Mouse (Mus musculus) heart, adult 2 months (tissue): ENCODE results near the gene Gm867. TPM values are rescaled to one million over a fixed set of nuclear protein-coding genes. Genes with fewer than 3 reads are reported as not detected.

Experiments used
- DNase-seq, 2 experiments: peaks; one replicate each; pipeline ENCODE4 v3.0.0; 2021
- H3K27ac ChIP-seq: fragments of 200-600 bp; 2 replicates; pipeline ENCODE4 v1.8.1; 2022
- H3K27me3 ChIP-seq: fragments of 200-500 bp; 2 replicates; pipeline ENCODE4 v1.6.1; 2012; ENCODE audit warnings: mild to moderate bottlenecking, low read length, inconsistent platforms, mixed read lengths; ENCODE audit not compliant: control insufficient read depth, insufficient read depth
- H3K36me3 ChIP-seq: fragments of 200-500 bp; 2 replicates; pipeline ENCODE4 v1.6.1; 2012; ENCODE audit warnings: low read length, inconsistent platforms; ENCODE audit not compliant: control insufficient read depth, insufficient read depth
- H3K4me1 ChIP-seq: fragments of 200-500 bp; 2 replicates; pipeline ENCODE4 v1.6.1; 2011; ENCODE audit warnings: low read length; ENCODE audit not compliant: control insufficient read depth, insufficient read depth
- H3K4me3 ChIP-seq: fragments of 200-600 bp; 2 replicates; pipeline ENCODE4 v1.8.1; 2022
- H3K79me2 ChIP-seq: fragments of 200-500 bp; replicated peaks from 2 replicates; pipeline ENCODE4 v1.6.1; 2012; ENCODE audit warnings: mild to moderate bottlenecking, inconsistent platforms, low read length, moderate library complexity, mixed read lengths; ENCODE audit not compliant: control insufficient read depth, insufficient read depth
- H3K9ac ChIP-seq: fragments of 200-500 bp; 2 replicates; pipeline ENCODE4 v1.6.1; 2012; ENCODE audit warnings: low read depth, mild to moderate bottlenecking, control low read depth, inconsistent platforms, low read length, mixed read lengths
- CTCF ChIP-seq: fragments of 200-600 bp; IDR thresholded peaks from 2 replicates; pipeline ENCODE4 v1.8.1; 2022; ENCODE audit warnings: antibody characterized with exemption, mild to moderate bottlenecking, moderate library complexity
- EP300 ChIP-seq: fragments of 200-500 bp; IDR thresholded peaks from 2 replicates; pipeline ENCODE4 v1.6.1; 2011; ENCODE audit warnings: low read depth, low read length, control low read depth; ENCODE audit not compliant: insufficient read depth
- POLR2A ChIP-seq: fragments of 200-500 bp; IDR thresholded peaks from 2 replicates; pipeline ENCODE4 v1.6.1; 2011; ENCODE audit warnings: mild to moderate bottlenecking, low read depth, low read length, control low read depth; ENCODE audit not compliant: insufficient read depth
- WGBS: fragments of 180-500 bp; shearing (Covaris S2); methylation state at CpG from one replicate; pipeline ENCODE4 v1.1.7; 2018; 5-methylcytosine and 5-hydroxymethylcytosine counted together
- intact Hi-C: fragments of 180-260 bp; cut with DNase I; formaldehyde crosslinking; loops from one replicate; pipeline ENCODE4 v1.15.1; 2025
- polyA plus RNA-seq: library from polyadenylated mRNA; depleted of rRNA; stranded (reverse); fragments of >200 nt; gene quantifications from 2 replicates; pipeline ENCODE4 v1.2.3, GENCODE M21; 2012
- total RNA-seq, 2 experiments: library from RNA; stranded (reverse); gene quantifications; 2 replicates each; pipeline ENCODE4 v1.2.3; 2021

The Gm867 gene
- total and polyA plus RNA-seq, 3 experiments, result 0.76 TPM; not detected in 2

GRCm38 (mm10) chr10:75954381-75954811 lies 13.9 kb upstream of the Gm867 start, which contains the start of gene Gm5134:
Gene Gm5134, plus strand, starts transcription at chr10:75954514.
- intact Hi-C loops, result loop anchor here (5.0 kb wide), 1 partner anchor 367 kb away; the partner anchor contains the start of gene Ggt5
- H3K27ac ChIP-seq, result no peak within 1 kb of the TSS
- H3K4me1 ChIP-seq, result no peaks in the 10 kb centered on the region; the same call in 1 of the 2 replicates
- 21% methylated on average over 20 of the region's 20 CpGs for WGBS
- H3K9ac ChIP-seq, result no peak within 1 kb of the TSS
- H3K36me3 ChIP-seq, result no peaks in the 10 kb centered on the region
- H3K4me3 ChIP-seq, result no peak within 1 kb of the TSS
- no peak for DNase-seq
- H3K27me3 ChIP-seq, result no peaks in the 10 kb centered on the region; the same call in 1 of the 2 replicates
- TF ChIP-seq CTCF, result no peak
- TF ChIP-seq POLR2A, result no peak
- no peak for TF ChIP-seq EP300
- no peaks in the 10 kb centered on the region for H3K79me2 ChIP-seq

- intact Hi-C loops, result loop anchor here (1.0 to 5.0 kb wide), 5 partner anchors 31 to 364 kb away; partner anchors contain the start of genes Ggt5 and Smarcb1
- Histone ChIP-seq H3K36me3 (no peaks in the 10 kb centered on the region), H3K79me2 (no peaks in the 10 kb centered on the region), H3K27me3 (no peaks in the 10 kb centered on the region; the same call in 1 of the 2 replicates), H3K4me3 (peak overlapping the region; percentile 41), H3K27ac (no peak overlapping the region), H3K4me1 (no peaks in the 10 kb centered on the region; the same call in 1 of the 2 replicates), H3K9ac (no peak overlapping the region)
- WGBS, result 2% methylated on average over 13 of the region's 13 CpGs
- TF ChIP-seq CTCF (peak; percentile 87), POLR2A (no peak), EP300 (no peak)
- peak; percentile 29 to 33 for DNase-seq
Observed at GRCm38 (mm10) chr10:75951424-75952050, 11.1 kb upstream of the Gm867 start.

DNA sequence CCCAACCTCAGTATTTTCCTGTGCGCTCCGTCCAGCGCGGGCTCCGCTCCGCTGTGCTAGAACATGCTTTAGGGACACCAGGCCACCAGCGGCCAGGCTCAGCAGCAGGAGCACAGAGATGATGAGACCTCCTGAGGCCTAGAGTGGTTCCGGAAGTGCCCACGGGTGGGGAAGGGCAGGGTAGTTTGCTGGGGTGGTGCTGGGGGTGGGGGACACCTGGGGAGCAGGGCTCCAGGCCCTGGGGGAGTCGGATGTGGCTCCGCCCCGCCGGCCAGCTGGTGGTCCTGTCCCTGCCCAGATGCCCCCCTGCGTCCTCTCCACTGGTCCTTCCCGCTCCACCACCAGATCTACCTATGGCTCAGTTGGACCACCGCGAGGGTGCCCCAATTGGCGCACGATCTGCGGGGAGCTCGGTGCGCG lies 10.3 kb upstream of the Gm867 start:
- H3K79me2 ChIP-seq, result no peaks in the 10 kb centered on the region
- H3K9ac ChIP-seq, result peak overlapping the region; percentile 55
- no peaks in the 10 kb centered on the region; the same call in 1 of the 2 replicates for H3K27me3 ChIP-seq
- no peak overlapping the region for H3K27ac ChIP-seq
- H3K4me1 ChIP-seq, result no peaks in the 10 kb centered on the region; the same call in 1 of the 2 replicates
- WGBS, result 12% methylated on average over 23 of the region's 23 CpGs
- intact Hi-C loops, result loop anchor here (1.0 to 5.0 kb wide), 5 partner anchors 30 to 364 kb away; partner anchors contain the start of genes Ggt5 and Smarcb1
- peak overlapping the region; percentile 8; the same call in 1 of the 2 replicates for H3K4me3 ChIP-seq
- H3K36me3 ChIP-seq, result no peaks in the 10 kb centered on the region
- TF ChIP-seq CTCF (no peak), POLR2A (no peak), EP300 (no peak)
- peak; percentile 31 to 40 for DNase-seq

DNA sequence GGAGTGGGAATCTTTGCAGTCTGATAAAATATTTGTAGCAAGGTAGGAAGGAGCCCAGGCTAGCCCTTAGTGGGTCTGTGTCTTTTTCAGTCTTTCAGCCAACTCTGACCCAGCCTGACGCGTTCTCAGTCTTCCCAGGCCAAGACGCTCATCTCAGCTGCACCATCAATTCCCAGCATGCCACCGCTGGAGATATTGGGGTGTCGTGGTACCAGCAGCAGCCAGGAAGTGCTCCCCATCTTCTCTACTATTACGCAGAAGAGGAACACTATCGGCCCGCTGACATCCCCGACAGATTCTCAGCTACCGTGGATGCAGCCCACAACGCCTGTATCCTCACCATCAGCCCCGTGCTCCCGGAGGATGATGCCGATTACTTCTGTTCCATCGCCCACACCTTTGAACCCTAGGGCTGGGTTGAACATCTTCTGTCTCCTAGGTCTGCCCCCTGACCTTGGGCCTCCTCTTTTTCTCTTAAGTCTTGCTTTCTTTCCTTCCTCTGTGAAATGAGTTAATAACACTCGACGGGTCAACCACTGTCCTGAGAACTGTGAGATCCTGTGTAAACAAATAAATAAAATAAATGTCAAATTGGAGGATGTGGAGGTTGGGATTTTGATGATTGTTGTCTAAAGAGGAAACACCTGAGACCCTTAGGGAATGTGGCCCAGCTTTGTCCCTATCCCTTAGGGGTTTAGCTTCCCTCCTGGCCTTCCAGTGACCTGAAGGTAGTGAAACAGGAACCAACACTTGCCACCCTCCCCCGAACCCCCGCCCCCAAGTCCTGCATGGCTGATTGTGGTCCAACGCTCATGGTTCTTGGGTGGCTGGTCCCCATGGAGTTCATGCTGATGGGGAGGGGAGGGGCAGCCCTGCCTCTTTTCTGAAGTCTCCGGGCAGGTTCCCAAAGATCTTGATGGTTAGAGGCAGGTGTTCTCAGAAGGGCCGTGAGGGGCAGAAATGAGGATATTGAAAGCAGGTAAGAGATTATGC lies 8.9 kb upstream of the Gm867 start:
- TF ChIP-seq EP300 (no peak), POLR2A (no peak), CTCF (no peak)
- Histone ChIP-seq H3K4me3 (no peak overlapping the region), H3K79me2 (no peaks in the 10 kb centered on the region), H3K9ac (no peak overlapping the region), H3K27ac (no peak overlapping the region), H3K27me3 (no peaks in the 10 kb centered on the region; the same call in 1 of the 2 replicates), H3K36me3 (no peaks in the 10 kb centered on the region), H3K4me1 (peaks cover 2% of the 10 kb centered on the region)
- intact Hi-C loops, result loop anchor here (2.0 to 5.0 kb wide), 2 partner anchors 29 to 362 kb away; partner anchors contain the start of genes Ggt5 and Smarcb1
- 71% methylated on average over 22 of the region's 22 CpGs for WGBS
- DNase-seq, result peak in 1 of 2 experiments; percentile 13

- intact Hi-C loops, result no loop called here
Observed at GRCm38 (mm10) chr10:75948079-75948478, 7.6 kb upstream of the Gm867 start.

More at GRCm38 (mm10) chr10:75948079-75948478, 7.6 kb upstream of the Gm867 start:
- no peaks in the 10 kb centered on the region for H3K27me3 ChIP-seq
- no peak overlapping the region for H3K27ac ChIP-seq
- peak in 1 of 2 experiments; percentile 8 for DNase-seq
- 81% methylated on average over 5 of the region's 5 CpGs for WGBS
- no peak overlapping the region for H3K4me3 ChIP-seq
- TF ChIP-seq CTCF (no peak), POLR2A (no peak), EP300 (no peak)
- H3K9ac ChIP-seq, result no peak overlapping the region
- H3K36me3 ChIP-seq, result no peaks in the 10 kb centered on the region
- H3K79me2 ChIP-seq, result no peaks in the 10 kb centered on the region
- peaks cover 2% of the 10 kb centered on the region for H3K4me1 ChIP-seq
